Mouse (Mus musculus): ENCODE data around the gene Tmem232. TPM values are rescaled to one million over a fixed set of nuclear protein-coding genes. Genes with fewer than 3 reads are reported as not detected.

The Tmem232 gene
- polyA plus RNA-seq, 1 experiment = not detected

DNA sequence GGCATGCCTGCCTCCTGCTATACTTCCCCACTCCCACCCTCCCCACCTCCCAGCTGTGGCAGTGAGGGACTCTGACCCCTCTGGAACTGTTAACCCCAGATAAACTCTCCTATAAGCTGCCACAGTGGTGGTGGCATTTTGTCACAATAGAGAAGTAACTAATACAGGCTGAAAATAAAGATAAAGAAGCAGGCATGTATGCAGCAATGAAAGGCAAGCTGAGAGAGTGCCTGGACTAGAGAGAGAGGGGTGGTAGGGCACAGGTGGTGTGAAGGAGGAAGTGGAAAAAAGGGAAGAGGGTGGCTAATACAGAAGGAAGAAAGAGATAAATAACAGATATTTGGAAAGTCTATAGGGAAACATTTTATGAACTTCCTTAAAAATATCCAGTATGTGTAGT, 121.5 kb downstream of the Tmem232 start:
- H3K4me3 ChIP-seq (replicated peaks) = no peak overlapping the region

DNA sequence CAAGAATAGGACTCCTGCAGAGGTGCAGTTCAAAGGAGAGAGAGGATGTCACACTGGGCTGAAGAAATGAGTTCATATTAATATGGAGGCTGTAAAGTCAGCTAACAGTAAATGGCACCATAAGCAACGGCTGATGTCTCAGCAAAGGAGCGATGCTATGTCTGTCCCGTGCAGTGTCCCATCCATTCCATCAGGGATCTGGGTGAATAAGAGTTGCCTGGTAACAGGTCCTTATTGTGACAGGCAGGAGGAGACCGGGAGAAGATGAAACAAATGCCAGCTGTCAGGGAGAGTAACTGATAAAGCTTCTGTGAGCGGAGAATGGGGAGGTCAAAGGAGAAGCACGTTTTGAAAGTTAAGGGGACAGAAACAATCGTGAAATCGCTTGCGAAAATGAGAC, 135.3 kb downstream of the Tmem232 start:
- no peaks in the 10 kb centered on the region for H3K36me3 ChIP-seq (ENCODE audit: control insufficient read depth)
- H3K27me3 ChIP-seq (ENCODE audit: control insufficient read depth) = no peaks in the 10 kb centered on the region
- H3K4me1 ChIP-seq (ENCODE audit: control insufficient read depth) = no peaks in the 10 kb centered on the region
- peaks cover 11% of the 10 kb centered on the region for H3K9me3 ChIP-seq (ENCODE audit: control insufficient read depth, low read length)
- TF ChIP-seq GATA1 (IDR thresholded peaks at IDR 0.05; ENCODE audit: low read length) (no peak), TAL1 (IDR thresholded peaks at IDR 0.05; ENCODE audit: low read length) (no peak)
- no peak overlapping the region for H3K4me3 ChIP-seq (replicated peaks)

More for the DNA sequence above, 121.5 kb downstream of the Tmem232 start:
- TF ChIP-seq TAL1 (IDR thresholded peaks at IDR 0.05; ENCODE audit: low read length) = no peak
- TF ChIP-seq GATA1 (IDR thresholded peaks at IDR 0.05; ENCODE audit: low read length) = no peak
- Histone ChIP-seq H3K9me3 (ENCODE audit: control insufficient read depth, low read length) (peaks cover 12% of the 10 kb centered on the region), H3K36me3 (ENCODE audit: control insufficient read depth) (no peaks in the 10 kb centered on the region), H3K27me3 (ENCODE audit: control insufficient read depth) (no peaks in the 10 kb centered on the region), H3K4me1 (ENCODE audit: control insufficient read depth) (no peaks in the 10 kb centered on the region)

DNA sequence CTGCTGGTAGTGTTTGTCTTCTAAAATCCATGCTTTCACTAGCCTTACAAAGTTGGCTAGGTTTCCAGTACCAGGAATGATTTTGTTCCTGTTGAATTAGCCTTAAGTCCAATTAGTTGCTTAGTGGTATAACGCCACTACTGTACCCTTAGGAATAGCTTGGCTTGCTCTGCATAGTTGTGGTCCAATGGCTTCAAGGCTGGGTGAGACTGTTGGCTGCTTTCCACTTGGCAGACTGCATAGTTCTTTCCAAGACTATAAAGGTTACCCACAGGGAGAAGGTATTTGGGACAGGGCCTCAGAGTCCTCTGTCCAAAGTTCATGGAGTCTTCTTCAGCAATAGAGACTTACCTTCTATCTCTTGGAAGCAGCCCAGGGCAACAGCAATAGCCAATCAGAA, 139.7 kb downstream of the Tmem232 start:
- no peaks in the 10 kb centered on the region for H3K4me1 ChIP-seq (ENCODE audit: control insufficient read depth)
- peaks cover 20% of the 10 kb centered on the region for H3K9me3 ChIP-seq (ENCODE audit: control insufficient read depth, low read length)
- TF ChIP-seq TAL1 (IDR thresholded peaks at IDR 0.05; ENCODE audit: low read length) (no peak), GATA1 (IDR thresholded peaks at IDR 0.05; ENCODE audit: low read length) (no peak)
- no peak overlapping the region for H3K4me3 ChIP-seq (replicated peaks)
- no peaks in the 10 kb centered on the region for H3K36me3 ChIP-seq (ENCODE audit: control insufficient read depth)
- no peaks in the 10 kb centered on the region for H3K27me3 ChIP-seq (ENCODE audit: control insufficient read depth)

DNA sequence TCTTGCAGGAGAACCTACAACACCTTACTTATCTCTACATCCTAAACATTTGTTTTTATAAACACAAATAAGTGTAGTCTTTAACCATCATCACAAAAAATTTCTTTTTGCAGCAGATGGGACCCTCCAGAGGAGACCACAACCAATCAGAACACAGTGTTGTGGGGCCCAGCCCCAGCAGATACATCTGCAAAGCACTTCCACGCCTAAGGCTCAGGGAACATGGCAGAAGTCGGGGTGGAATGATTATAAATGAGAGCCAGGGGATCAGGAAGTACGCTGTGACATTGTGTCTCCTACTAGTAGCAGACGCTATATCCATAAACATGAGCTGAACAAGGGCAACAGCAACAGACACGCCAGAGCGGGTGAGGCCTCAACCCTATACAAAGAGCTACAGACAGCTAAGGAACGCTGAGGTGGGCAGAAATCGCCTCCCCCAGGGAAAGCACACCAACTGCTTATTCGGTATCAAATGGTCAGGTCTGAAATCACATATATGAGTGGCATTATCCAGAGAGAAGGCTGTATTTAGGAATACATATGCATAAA, 156.1 kb downstream of the Tmem232 start:
- TF ChIP-seq GATA1 (IDR thresholded peaks at IDR 0.05; ENCODE audit: low read length) = no peak
- TF ChIP-seq TAL1 (IDR thresholded peaks at IDR 0.05; ENCODE audit: low read length) = no peak
- H3K4me1 ChIP-seq (ENCODE audit: control insufficient read depth) = no peaks in the 10 kb centered on the region
- peaks cover 17% of the 10 kb centered on the region for H3K9me3 ChIP-seq (ENCODE audit: control insufficient read depth, low read length)
- no peaks in the 10 kb centered on the region for H3K36me3 ChIP-seq (ENCODE audit: control insufficient read depth)
- H3K27me3 ChIP-seq (ENCODE audit: control insufficient read depth) = no peaks in the 10 kb centered on the region
- no peak overlapping the region for H3K4me3 ChIP-seq (replicated peaks)

DNA sequence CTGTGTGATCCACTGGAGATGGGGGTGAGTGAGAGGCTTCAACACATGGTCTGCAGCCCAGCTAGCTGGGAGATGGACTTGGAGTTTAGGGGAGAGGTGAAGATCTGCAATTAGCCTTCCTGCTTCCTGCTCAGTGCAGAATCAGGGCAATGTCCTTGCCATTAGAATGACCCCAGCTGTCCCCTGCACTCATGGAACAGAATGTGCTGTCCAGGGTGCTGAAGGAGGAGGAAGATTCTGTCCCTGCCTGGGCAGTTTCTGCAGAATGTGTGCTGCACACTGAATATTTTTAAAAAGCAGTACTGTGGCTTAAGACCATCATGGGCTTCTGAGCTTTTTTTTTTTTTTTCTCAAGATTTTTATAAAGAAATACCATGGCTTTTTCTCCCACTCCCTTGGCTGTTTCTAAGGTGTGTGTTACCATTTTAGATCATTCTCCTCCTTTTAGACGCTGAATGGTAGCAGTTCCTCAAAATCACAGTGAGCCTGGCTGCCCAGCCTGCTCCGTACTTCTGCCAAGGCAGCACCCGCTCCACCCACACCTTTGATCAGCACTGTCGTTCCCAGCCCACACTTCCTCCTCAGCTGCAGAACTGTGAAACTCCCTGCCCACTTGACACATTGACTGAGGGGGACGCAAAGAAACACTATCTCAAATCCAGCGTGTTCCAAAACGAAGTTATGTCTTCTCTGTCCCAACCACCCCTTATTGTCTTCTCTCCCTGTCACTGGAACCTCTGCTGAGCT, 170.4 kb downstream of the Tmem232 start:
- H3K4me3 ChIP-seq (replicated peaks) = no peak overlapping the region
- H3K9me3 ChIP-seq (ENCODE audit: control insufficient read depth, low read length) = peaks cover 15% of the 10 kb centered on the region
- H3K27me3 ChIP-seq (ENCODE audit: control insufficient read depth) = no peaks in the 10 kb centered on the region
- no peak for TF ChIP-seq TAL1 (IDR thresholded peaks at IDR 0.05; ENCODE audit: low read length)
- TF ChIP-seq GATA1 (IDR thresholded peaks at IDR 0.05; ENCODE audit: low read length) = no peak
- H3K4me1 ChIP-seq (ENCODE audit: control insufficient read depth) = no peaks in the 10 kb centered on the region
- H3K36me3 ChIP-seq (ENCODE audit: control insufficient read depth) = no peaks in the 10 kb centered on the region

DNA sequence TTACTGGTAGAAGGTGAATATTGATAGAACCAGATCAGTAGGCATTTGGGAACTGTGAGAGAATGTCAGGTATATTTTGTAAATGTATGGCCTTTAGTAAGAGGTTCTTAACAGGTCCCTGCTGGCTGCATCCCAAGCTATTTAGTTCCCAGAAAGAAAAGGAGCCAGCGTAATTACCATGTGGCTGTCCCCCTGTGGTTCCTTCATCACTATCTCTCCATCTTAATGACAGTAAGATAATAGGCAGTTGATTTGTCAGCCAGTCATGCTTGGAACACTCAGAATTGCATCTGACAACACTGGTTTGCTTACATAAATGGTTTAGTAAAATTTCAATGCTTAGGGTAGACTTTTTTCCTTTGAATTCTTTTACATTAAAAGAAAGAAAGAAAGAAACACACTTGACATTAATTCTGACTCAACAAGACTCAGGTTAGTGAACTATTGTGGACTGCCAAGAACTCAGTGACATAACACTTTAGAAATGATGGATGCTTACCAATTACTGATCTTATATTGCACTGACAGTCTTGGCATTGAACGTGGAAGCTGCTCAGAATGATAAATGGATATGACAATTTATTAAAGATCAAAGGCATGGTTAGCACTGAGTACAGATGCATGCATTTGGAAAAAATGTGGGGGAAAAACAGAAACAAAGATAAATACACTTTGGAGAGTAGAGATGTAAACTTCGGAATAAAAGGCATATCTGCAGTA, 174.9 kb downstream of the Tmem232 start:
- peaks cover 28% of the 10 kb centered on the region for H3K9me3 ChIP-seq (ENCODE audit: control insufficient read depth, low read length)
- H3K27me3 ChIP-seq (ENCODE audit: control insufficient read depth) = no peaks in the 10 kb centered on the region
- no peaks in the 10 kb centered on the region for H3K4me1 ChIP-seq (ENCODE audit: control insufficient read depth)
- no peaks in the 10 kb centered on the region for H3K36me3 ChIP-seq (ENCODE audit: control insufficient read depth)
- no peak overlapping the region for H3K4me3 ChIP-seq (replicated peaks)
- no peak for TF ChIP-seq GATA1 (IDR thresholded peaks at IDR 0.05; ENCODE audit: low read length)

DNA sequence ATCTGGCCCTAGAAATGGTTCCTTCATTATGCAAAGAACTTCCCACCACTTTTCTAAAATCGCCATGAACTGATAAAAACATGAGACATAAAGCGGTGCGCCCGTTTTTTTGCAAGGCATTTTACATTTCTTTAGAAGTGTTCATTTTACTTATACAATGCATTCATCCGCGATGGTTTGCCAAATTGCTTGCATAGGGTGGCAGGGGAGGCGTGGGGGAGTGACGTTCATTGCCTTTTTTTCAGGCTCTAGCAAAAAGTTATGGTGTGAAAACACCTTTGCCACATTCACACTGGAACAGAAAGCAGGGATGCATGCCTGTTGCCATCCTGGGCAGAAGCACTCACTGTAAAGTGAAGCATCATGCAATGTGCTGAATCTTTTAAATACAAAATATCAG, 188.7 kb downstream of the Tmem232 start:
- H3K36me3 ChIP-seq (ENCODE audit: control insufficient read depth) = no peaks in the 10 kb centered on the region
- peaks cover 20% of the 10 kb centered on the region for H3K9me3 ChIP-seq (ENCODE audit: control insufficient read depth, low read length)
- no peaks in the 10 kb centered on the region for H3K4me1 ChIP-seq (ENCODE audit: control insufficient read depth)
- TF ChIP-seq TAL1 (IDR thresholded peaks at IDR 0.05; ENCODE audit: low read length) (no peak), GATA1 (IDR thresholded peaks at IDR 0.05; ENCODE audit: low read length) (no peak)
- no peak overlapping the region for H3K4me3 ChIP-seq (replicated peaks)
- no peaks in the 10 kb centered on the region for H3K27me3 ChIP-seq (ENCODE audit: control insufficient read depth)

DNA sequence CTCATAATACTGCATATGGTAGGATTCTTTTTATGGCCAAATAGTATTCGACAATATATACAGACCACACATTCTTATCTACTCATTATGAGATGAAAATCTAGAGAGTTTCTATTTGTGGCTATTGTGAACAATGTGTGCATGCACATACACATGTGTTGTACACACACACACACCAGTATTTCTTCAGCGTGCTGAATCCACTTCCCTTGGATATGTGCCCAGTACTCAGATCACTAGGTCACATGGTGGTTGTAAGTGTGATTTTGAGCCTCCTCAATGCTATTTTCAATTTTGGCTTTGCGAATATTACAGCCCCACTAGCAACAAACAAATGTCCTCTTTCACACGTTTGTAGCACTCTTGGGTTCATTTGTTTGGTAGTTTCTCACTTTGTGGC, 200.6 kb downstream of the Tmem232 start:
- Histone ChIP-seq H3K9me3 (ENCODE audit: control insufficient read depth, low read length) (peaks cover 8% of the 10 kb centered on the region), H3K27me3 (ENCODE audit: control insufficient read depth) (no peaks in the 10 kb centered on the region), H3K4me3 (replicated peaks) (no peak overlapping the region), H3K4me1 (ENCODE audit: control insufficient read depth) (no peaks in the 10 kb centered on the region), H3K36me3 (ENCODE audit: control insufficient read depth) (no peaks in the 10 kb centered on the region)
- TF ChIP-seq TAL1 (IDR thresholded peaks at IDR 0.05; ENCODE audit: low read length) = no peak
- TF ChIP-seq GATA1 (IDR thresholded peaks at IDR 0.05; ENCODE audit: low read length) = no peak

DNA sequence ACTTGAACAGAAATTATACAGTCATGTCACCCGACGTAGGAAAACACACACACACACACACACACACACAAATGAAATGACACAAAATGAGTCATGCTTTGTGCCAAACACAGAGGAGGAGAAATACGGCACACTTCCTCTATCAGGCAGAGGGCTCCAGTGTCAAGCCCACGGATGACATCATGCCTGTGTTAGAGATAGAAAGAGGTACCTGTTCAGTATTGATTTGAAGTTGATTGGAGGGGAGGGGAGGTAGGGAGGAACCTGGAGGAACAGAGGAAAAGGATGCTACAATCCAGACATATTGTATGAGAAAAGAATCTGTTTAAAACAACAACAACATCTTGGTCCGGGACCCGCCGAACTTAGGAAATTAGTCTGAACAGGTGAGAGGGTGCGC, 209.8 kb downstream of the Tmem232 start:
- no peaks in the 10 kb centered on the region for H3K36me3 ChIP-seq (ENCODE audit: control insufficient read depth)
- no peak overlapping the region for H3K4me3 ChIP-seq (replicated peaks)
- H3K9me3 ChIP-seq (ENCODE audit: control insufficient read depth, low read length) = peaks cover 6% of the 10 kb centered on the region; the same call in 1 of the 2 replicates
- TF ChIP-seq GATA1 (IDR thresholded peaks at IDR 0.05; ENCODE audit: low read length) (no peak), TAL1 (IDR thresholded peaks at IDR 0.05; ENCODE audit: low read length) (no peak)
- H3K27me3 ChIP-seq (ENCODE audit: control insufficient read depth) = no peaks in the 10 kb centered on the region
- no peaks in the 10 kb centered on the region for H3K4me1 ChIP-seq (ENCODE audit: control insufficient read depth)

All from erythroblast, embryonic 14.5 days (primary cell).